Mouse (Mus musculus): ENCODE results near the gene Ssxb8.
"Not testable (repeated sequence)": the region's sequence is repeated elsewhere in the genome, so short reads cannot be mapped to it uniquely, and the experiment has no call there.

DNA sequence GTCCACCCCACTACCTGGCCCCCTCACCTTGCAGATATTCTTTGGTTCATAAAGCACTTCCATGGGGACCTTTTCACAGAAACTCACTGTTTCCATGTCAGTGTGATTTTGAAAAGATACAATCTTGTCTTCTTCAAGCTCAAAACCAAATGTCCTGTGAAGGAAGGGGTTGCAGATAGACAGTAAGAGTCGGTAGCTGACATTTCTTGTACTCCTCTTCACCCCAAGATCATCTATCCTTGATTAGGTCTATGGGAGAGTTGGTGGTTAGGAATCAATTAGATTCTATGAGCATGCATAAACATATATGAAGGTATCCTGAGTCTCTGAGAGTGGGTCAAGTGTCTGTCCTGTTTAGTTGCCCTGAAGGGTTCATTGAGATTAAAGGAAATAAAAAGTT lies at the start of gene Ssxb8:
- TF ChIP-seq POLR2A (IDR thresholded peaks at IDR 0.05; ENCODE audit: insufficient read depth, low read depth, low read length); CTCF (IDR thresholded peaks at IDR 0.05): not testable (repeated sequence)
